Mouse (Mus musculus): ENCODE data around the gene Dcun1d4. TPM values are rescaled to one million over a fixed set of nuclear protein-coding genes. Genes with fewer than 3 reads are reported as not detected.

Gene Dcun1d4
- total RNA-seq (2014; rRNA removed; ENCODE audit: low replicate concordance) (5.2 and 5.6 TPM in 2 replicates), polyA plus RNA-seq (2015; fragmentation: Nextera tagmentation; extraction: Ambion mirVana) (9.9 and 10.4 TPM in 2 replicates)

DNA sequence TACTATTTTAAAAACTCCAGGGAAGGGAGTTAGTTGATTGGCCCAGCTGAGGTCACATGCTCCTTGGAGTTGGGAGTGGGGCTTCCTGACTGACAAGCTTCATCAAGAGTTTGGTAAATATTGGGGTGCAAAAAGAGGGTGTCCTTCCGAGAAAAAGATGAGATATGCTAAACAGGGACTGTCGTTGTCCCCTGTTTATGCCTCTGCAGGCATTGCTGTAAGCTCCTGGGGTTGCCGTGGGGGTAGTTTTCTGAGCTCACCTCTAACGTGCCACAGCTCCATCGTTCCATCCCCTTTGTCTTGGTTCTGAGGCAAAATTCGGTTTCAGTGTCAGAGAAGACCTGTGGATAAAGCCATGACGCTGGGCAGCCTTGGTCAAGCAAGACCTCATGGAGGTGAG lies at the start of gene Dcun1d4:
TSS of gene Dcun1d4 (plus strand) at position 301 of the 400 bp plus-strand sequence.
- H3K36me3 ChIP-seq (replicated peaks; ENCODE audit: control insufficient read depth, insufficient read depth, low read length) = no peaks in the 10 kb centered on the region
- H3K27me3 ChIP-seq (ENCODE audit: control insufficient read depth, insufficient read depth, low read length) = no peaks in the 10 kb centered on the region
- no peak within 1 kb of the TSS for H3K9ac ChIP-seq (replicated peaks; ENCODE audit: low read depth, low read length)
- DNase-seq (ENCODE audit: low spot score) (no peak), ATAC-seq (ENCODE audit: insufficient read depth, low read depth) (no peak)
- H3K4me2 ChIP-seq (ENCODE audit: low read depth, low read length) = no peak within 1 kb of the TSS
- H3K4me3 ChIP-seq (ENCODE audit: low read depth, low read length) = no peak within 1 kb of the TSS
- 69% methylated on average over 7 of the region's 7 CpGs for WGBS
- no peak for TF ChIP-seq EP300 (IDR thresholded peaks at IDR 0.05; ENCODE audit: low read depth)
- no peak for TF ChIP-seq CTCF (IDR thresholded peaks at IDR 0.05; ENCODE audit: low read depth)
- H3K4me1 ChIP-seq (ENCODE audit: control insufficient read depth, insufficient read depth) = no peaks in the 10 kb centered on the region
- no peak within 1 kb of the TSS for H3K27ac ChIP-seq (ENCODE audit: low read depth)
- H3K9me3 ChIP-seq (replicated peaks; ENCODE audit: control insufficient read depth, low read length) = no peaks in the 10 kb centered on the region

DNA sequence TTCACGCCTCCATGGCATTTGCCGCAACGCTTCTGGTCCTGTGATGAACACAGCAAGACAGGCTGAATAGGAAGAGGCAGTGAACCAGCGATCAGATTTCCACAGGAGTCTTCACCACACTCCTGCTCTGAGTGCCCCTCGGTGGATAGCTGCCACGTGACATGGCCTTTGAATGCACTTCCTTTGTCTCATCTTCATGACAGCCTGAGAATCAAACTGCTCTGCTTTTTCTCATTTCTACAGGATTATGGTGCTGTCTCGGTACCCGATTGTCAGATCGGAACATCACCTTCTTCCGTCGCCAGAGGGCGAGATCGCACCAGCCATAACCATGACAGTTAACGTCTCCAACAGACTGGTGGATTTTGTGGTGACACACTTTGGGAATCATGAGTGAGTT lies 49.2 kb upstream of the Dcun1d4 start:
- no peak overlapping the region for H3K9ac ChIP-seq (replicated peaks; ENCODE audit: low read depth, low read length)
- peak; percentile 55 for DNase-seq (ENCODE audit: low spot score)
- H3K4me2 ChIP-seq (ENCODE audit: low read depth, low read length) = no peak overlapping the region
- ATAC-seq (ENCODE audit: insufficient read depth, low read depth) = 0 out of 2 replicates have a peak, but pooled peaks have one; percentile 58
- TF ChIP-seq CTCF (IDR thresholded peaks at IDR 0.05; ENCODE audit: low read depth) (peak; percentile 92), EP300 (IDR thresholded peaks at IDR 0.05; ENCODE audit: low read depth) (no peak)
- WGBS = 22% methylated on average over 14 of the region's 14 CpGs
- no peaks in the 10 kb centered on the region for H3K9me3 ChIP-seq (replicated peaks; ENCODE audit: control insufficient read depth, low read length)
- no peaks in the 10 kb centered on the region for H3K27me3 ChIP-seq (ENCODE audit: control insufficient read depth, insufficient read depth, low read length)
- H3K27ac ChIP-seq (ENCODE audit: low read depth) = no peak overlapping the region
- no peak overlapping the region for H3K4me3 ChIP-seq (ENCODE audit: low read depth, low read length)
- no peaks in the 10 kb centered on the region for H3K4me1 ChIP-seq (ENCODE audit: control insufficient read depth, insufficient read depth)
- no peaks in the 10 kb centered on the region for H3K36me3 ChIP-seq (replicated peaks; ENCODE audit: control insufficient read depth, insufficient read depth, low read length)

DNA sequence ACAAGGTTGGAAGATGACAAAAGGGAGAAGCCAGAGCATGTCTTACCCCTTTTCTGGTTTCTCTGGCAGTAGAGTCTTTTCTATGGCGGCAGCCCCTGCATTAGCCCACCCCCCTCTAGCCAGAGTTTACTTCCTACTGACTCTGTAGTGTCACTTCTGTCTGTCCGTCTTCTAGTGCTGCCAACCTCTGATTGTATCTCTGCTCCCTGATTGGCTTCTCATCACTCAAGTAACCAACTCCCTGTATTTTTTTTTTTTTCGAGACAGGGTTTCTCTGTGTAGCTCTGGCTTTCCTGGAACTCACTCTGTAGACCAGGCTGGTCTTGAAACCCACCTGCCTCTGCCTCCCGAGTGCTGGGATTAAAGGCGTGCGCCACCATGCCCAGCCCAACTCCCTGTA lies 48.0 kb upstream of the Dcun1d4 start:
- no peak overlapping the region for H3K9ac ChIP-seq (replicated peaks; ENCODE audit: low read depth, low read length)
- DNase-seq (ENCODE audit: low spot score) = no peak
- H3K9me3 ChIP-seq (replicated peaks; ENCODE audit: control insufficient read depth, low read length) = no peaks in the 10 kb centered on the region
- 73% methylated on average over 6 of the region's 6 CpGs for WGBS
- no peaks in the 10 kb centered on the region for H3K27me3 ChIP-seq (ENCODE audit: control insufficient read depth, insufficient read depth, low read length)
- TF ChIP-seq CTCF (IDR thresholded peaks at IDR 0.05; ENCODE audit: low read depth) = no peak
- TF ChIP-seq EP300 (IDR thresholded peaks at IDR 0.05; ENCODE audit: low read depth) = no peak
- no peak overlapping the region for H3K4me3 ChIP-seq (ENCODE audit: low read depth, low read length)
- no peaks in the 10 kb centered on the region for H3K36me3 ChIP-seq (replicated peaks; ENCODE audit: control insufficient read depth, insufficient read depth, low read length)
- ATAC-seq (ENCODE audit: insufficient read depth, low read depth) = no peak
- H3K4me2 ChIP-seq (ENCODE audit: low read depth, low read length) = no peak overlapping the region
- H3K4me1 ChIP-seq (ENCODE audit: control insufficient read depth, insufficient read depth) = no peaks in the 10 kb centered on the region
- no peak overlapping the region for H3K27ac ChIP-seq (ENCODE audit: low read depth)

DNA sequence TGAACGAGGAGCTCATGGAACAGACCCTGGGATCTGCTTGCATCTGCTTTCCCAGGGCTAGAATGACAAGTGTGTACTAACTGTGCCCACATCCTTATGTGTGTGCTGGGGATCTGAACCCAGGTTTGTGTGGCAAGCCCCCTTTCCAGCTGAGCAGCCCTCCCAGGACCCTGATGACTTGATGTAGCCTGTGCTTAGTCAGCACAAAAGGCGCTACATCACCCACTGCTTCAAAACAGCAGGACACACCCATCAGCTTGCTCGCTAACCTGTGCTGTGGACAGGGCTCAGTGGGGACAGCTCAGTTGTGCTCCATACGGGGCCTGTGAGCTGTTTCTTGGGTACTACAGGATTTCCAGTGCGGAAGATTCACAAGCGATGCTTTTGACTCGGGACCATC lies 46.0 kb upstream of the Dcun1d4 start:
- 80% methylated on average over 7 of the region's 7 CpGs for WGBS
- no peak for DNase-seq (ENCODE audit: low spot score)
- Histone ChIP-seq H3K4me3 (ENCODE audit: low read depth, low read length) (no peak overlapping the region), H3K9me3 (replicated peaks; ENCODE audit: control insufficient read depth, low read length) (no peaks in the 10 kb centered on the region), H3K27me3 (ENCODE audit: control insufficient read depth, insufficient read depth, low read length) (no peaks in the 10 kb centered on the region), H3K27ac (ENCODE audit: low read depth) (no peak overlapping the region), H3K4me1 (ENCODE audit: control insufficient read depth, insufficient read depth) (no peaks in the 10 kb centered on the region), H3K36me3 (replicated peaks; ENCODE audit: control insufficient read depth, insufficient read depth, low read length) (no peaks in the 10 kb centered on the region), H3K4me2 (ENCODE audit: low read depth, low read length) (no peak overlapping the region), H3K9ac (replicated peaks; ENCODE audit: low read depth, low read length) (no peak overlapping the region)
- ATAC-seq (ENCODE audit: insufficient read depth, low read depth) = no peak
- TF ChIP-seq CTCF (IDR thresholded peaks at IDR 0.05; ENCODE audit: low read depth) (no peak), EP300 (IDR thresholded peaks at IDR 0.05; ENCODE audit: low read depth) (no peak)

DNA sequence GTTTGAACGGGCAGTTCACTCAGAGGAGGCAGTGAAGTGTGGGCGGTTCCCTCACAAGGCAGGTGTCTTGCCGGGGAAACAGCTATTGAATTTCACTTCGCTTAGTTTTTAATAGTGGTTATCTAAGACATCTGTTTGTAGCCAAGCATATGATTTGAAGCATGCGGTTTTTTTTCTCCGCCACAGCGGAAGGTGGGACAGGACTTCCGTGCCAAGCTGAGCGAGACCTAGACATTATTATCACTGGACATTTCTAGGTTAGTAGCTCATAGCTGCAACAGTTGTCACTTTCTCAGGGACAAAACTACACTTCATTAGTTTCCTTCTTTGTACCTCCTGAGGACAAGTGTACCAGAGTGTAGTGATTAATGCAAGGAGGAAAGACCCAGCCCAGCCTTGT lies 38.6 kb upstream of the Dcun1d4 start:
- TF ChIP-seq EP300 (IDR thresholded peaks at IDR 0.05; ENCODE audit: low read depth) (no peak), CTCF (IDR thresholded peaks at IDR 0.05; ENCODE audit: low read depth) (no peak)
- no peak for ATAC-seq (ENCODE audit: insufficient read depth, low read depth)
- 80% methylated on average over 9 of the region's 9 CpGs for WGBS

DNA sequence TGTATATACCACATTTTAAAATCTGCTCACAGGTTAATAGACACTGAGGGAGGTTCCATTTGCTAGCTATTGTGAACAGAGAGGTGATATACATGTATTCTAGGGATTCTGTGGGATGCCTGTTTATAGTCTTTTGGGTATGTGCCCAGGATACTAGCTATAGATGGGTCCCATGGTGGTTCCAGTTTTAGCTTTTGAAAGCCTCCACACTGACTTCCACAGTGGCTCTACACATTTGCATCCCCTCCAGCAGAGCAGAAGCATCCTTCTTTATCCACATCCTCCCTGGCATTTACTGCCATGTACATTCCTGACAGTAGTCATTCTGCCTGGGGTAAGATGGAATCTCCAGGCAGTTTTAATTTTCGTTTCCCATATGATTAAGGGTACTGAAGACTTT lies 30.5 kb upstream of the Dcun1d4 start:
- H3K27me3 ChIP-seq (ENCODE audit: control insufficient read depth, insufficient read depth, low read length) = no peaks in the 10 kb centered on the region
- 60% methylated on average over 1 of the region's 1 CpGs for WGBS
- no peaks in the 10 kb centered on the region for H3K9me3 ChIP-seq (replicated peaks; ENCODE audit: control insufficient read depth, low read length)
- no peaks in the 10 kb centered on the region for H3K4me1 ChIP-seq (ENCODE audit: control insufficient read depth, insufficient read depth)
- H3K9ac ChIP-seq (replicated peaks; ENCODE audit: low read depth, low read length) = no peak overlapping the region
- no peak for ATAC-seq (ENCODE audit: insufficient read depth, low read depth)
- TF ChIP-seq CTCF (IDR thresholded peaks at IDR 0.05; ENCODE audit: low read depth) = no peak
- no peak for TF ChIP-seq EP300 (IDR thresholded peaks at IDR 0.05; ENCODE audit: low read depth)
- H3K27ac ChIP-seq (ENCODE audit: low read depth) = no peak overlapping the region
- no peaks in the 10 kb centered on the region for H3K36me3 ChIP-seq (replicated peaks; ENCODE audit: control insufficient read depth, insufficient read depth, low read length)
- H3K4me2 ChIP-seq (ENCODE audit: low read depth, low read length) = no peak overlapping the region
- DNase-seq (ENCODE audit: low spot score) = no peak
- no peak overlapping the region for H3K4me3 ChIP-seq (ENCODE audit: low read depth, low read length)

More for the DNA sequence above, 38.6 kb upstream of the Dcun1d4 start:
- Histone ChIP-seq H3K27me3 (ENCODE audit: control insufficient read depth, insufficient read depth, low read length) (no peaks in the 10 kb centered on the region), H3K27ac (ENCODE audit: low read depth) (no peak overlapping the region), H3K4me1 (ENCODE audit: control insufficient read depth, insufficient read depth) (no peaks in the 10 kb centered on the region), H3K36me3 (replicated peaks; ENCODE audit: control insufficient read depth, insufficient read depth, low read length) (no peaks in the 10 kb centered on the region), H3K4me3 (ENCODE audit: low read depth, low read length) (no peak overlapping the region), H3K9ac (replicated peaks; ENCODE audit: low read depth, low read length) (no peak overlapping the region), H3K9me3 (replicated peaks; ENCODE audit: control insufficient read depth, low read length) (no peaks in the 10 kb centered on the region), H3K4me2 (ENCODE audit: low read depth, low read length) (no peak overlapping the region)
- DNase-seq (ENCODE audit: low spot score) = no peak

All from heart, postnatal 0 days (tissue).